Mouse (Mus musculus) midbrain, embryonic 11.5 days (tissue): ENCODE results near the gene Stk32c. TPM values are rescaled to one million over a fixed set of nuclear protein-coding genes. Genes with fewer than 3 reads are reported as not detected.

Experiments used
- ATAC-seq: fragments of 200-750 bp; cut with Nextera tagmentation; 2 replicates; pipeline ENCODE4 v1.8.0; 2017; ENCODE audit warnings: moderate TSS enrichment, moderate library complexity; ENCODE audit not compliant: low FRiP score
- DNase-seq: peaks from one replicate; pipeline ENCODE4 v3.0.0; 2015; ENCODE audit warnings: low spot score; ENCODE audit errors: missing footprints
- H3K27ac ChIP-seq: fragments of 300-500 bp; sonication (generic); 2 replicates; pipeline ENCODE4 v1.5.1; 2014; ENCODE audit warnings: low read depth, low read length
- H3K27me3 ChIP-seq: fragments of 300-500 bp; sonication (generic); 2 replicates; pipeline ENCODE4 v1.6.1; 2014; ENCODE audit warnings: mild to moderate bottlenecking, low read length, moderate library complexity, mixed read lengths; ENCODE audit not compliant: control insufficient read depth, insufficient read depth
- H3K36me3 ChIP-seq: fragments of 300-500 bp; sonication (generic); 2 replicates; pipeline ENCODE4 v1.6.1; 2014; ENCODE audit warnings: mild to moderate bottlenecking, low read length, moderate library complexity, mixed read lengths; ENCODE audit not compliant: control insufficient read depth, insufficient read depth
- H3K4me1 ChIP-seq: fragments of 300-500 bp; sonication (generic); 2 replicates; pipeline ENCODE4 v1.6.1; 2014; ENCODE audit warnings: low read length; ENCODE audit not compliant: control insufficient read depth, insufficient read depth
- H3K4me2 ChIP-seq: fragments of 300-500 bp; sonication (generic); 2 replicates; pipeline ENCODE4 v1.6.1; 2014; ENCODE audit warnings: mild to moderate bottlenecking, moderate library complexity
- H3K4me3 ChIP-seq: fragments of 300-500 bp; sonication (generic); 2 replicates; pipeline ENCODE4 v1.5.1; 2014; ENCODE audit warnings: low read depth, low read length
- H3K9ac ChIP-seq: fragments of 300-500 bp; sonication (generic); 2 replicates; pipeline ENCODE4 v1.6.1; 2014; ENCODE audit warnings: low read length
- H3K9me3 ChIP-seq: fragments of 300-500 bp; sonication (generic); 2 replicates; pipeline ENCODE4 v1.6.1; 2016; ENCODE audit warnings: low read length; ENCODE audit not compliant: control insufficient read depth
- WGBS: fragments of 180-500 bp; shearing (Covaris S2); extraction: QIAGEN DNeasy Blood & Tissue Kit; methylation state at CpG from one replicate; pipeline ENCODE4 v1.1.7; 2014; 5-methylcytosine and 5-hydroxymethylcytosine counted together
- polyA plus RNA-seq: library from polyadenylated mRNA; unstranded; fragments of >200 nt; fragmentation: Nextera tagmentation; extraction: Ambion mirVana; gene quantifications from 2 replicates; pipeline ENCODE4 v1.2.1, GENCODE M21; 2014

Gene Stk32c
- polyA plus RNA-seq, 1 experiment from 2014 or later = 0.63 TPM

DNA sequence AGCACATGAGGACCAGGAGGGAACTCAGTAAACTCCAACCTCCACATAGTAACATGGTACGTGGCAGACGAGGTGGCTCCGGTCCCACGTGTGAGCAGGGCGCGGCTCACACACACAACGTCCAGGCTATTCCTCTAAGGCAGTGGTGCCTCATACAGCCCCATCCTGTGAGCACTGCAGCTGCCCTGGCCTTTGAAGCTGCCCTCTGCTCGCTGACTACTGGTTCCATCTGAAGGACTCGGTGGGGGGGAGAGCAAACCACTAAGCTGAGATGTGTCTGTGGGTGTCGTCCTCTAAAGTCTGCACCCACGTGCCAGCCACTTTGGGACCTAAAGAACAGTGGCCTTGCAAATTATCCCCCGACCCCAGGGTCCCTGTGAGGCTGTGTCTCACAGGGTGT lies 17.1 kb upstream of the Stk32c start:
- ATAC-seq = no peak
- Histone ChIP-seq H3K4me2 (no peak overlapping the region), H3K27ac (no peak overlapping the region), H3K9ac (no peak overlapping the region), H3K9me3 (no peaks in the 10 kb centered on the region), H3K36me3 (no peaks in the 10 kb centered on the region), H3K4me3 (no peak overlapping the region), H3K4me1 (peaks cover 8% of the 10 kb centered on the region), H3K27me3 (no peaks in the 10 kb centered on the region)
- DNase-seq = no peak
- 77% methylated on average over 12 of the region's 12 CpGs for WGBS

DNA sequence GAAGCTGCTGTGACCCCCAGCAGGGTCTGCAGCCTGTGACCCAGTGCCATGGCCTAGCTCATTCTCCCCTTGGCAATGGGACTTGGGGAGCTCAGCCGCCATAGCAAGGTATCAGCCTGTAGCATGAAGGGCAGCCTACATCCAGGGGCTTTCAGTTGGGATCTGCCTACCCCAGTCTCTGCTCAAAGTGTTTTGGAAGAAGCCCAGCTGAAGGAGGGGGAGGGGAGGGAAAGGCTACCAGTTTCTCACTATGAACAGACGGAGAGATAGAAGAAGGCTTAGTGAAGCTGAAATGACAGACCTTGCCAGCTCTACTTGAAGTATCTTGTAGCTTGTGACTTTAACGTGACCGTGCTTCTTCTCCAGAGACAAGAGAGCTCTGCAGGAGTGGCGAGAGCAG lies 16.7 kb upstream of the Stk32c start:
- Histone ChIP-seq H3K4me3 (no peak overlapping the region), H3K9me3 (no peaks in the 10 kb centered on the region), H3K4me2 (no peak overlapping the region), H3K27ac (no peak overlapping the region), H3K9ac (no peak overlapping the region), H3K4me1 (peaks cover 8% of the 10 kb centered on the region), H3K27me3 (no peaks in the 10 kb centered on the region), H3K36me3 (no peaks in the 10 kb centered on the region)
- no peak for ATAC-seq
- DNase-seq = no peak
- 80% methylated on average over 5 of the region's 5 CpGs for WGBS

DNA sequence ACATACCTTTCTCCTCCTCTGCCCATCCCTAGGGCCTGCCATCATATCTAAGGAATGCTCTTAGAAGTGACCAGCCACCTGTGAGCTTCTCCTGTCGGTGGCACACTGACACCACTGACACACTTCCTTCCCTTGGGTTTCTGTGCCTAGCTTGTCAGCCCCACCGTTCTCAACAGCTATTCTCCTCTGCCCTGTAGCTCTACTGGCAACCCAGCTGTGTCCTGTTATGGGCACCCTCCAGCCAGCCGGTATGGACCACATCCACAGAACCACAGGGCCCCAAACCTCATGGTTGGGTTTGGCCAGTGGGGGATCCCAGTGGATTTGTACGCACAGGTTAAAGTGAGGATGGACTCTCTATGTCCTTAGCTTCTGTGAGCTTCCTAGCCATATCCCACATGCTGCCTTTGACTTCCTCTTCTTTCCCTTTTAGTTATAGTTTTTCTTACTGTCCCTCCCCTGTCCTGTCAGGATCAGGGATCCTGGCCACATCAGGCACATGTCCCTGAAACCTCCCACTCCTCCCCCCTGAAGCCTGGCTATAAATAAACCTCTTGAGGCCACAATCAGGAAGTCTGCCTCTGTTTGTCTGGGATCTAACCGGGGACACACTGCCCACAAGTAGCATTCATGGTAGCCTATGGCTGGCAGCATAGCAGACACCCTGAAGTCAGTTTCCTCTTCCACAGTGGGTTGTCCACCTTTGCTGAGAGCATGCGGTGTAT lies 15.5 kb upstream of the Stk32c start:
- 81% methylated on average over 6 of the region's 6 CpGs for WGBS
- ATAC-seq (no peak), DNase-seq (no peak)
- Histone ChIP-seq H3K9ac (no peak overlapping the region), H3K36me3 (no peaks in the 10 kb centered on the region), H3K4me1 (no peaks in the 10 kb centered on the region), H3K27ac (no peak overlapping the region), H3K4me2 (no peak overlapping the region), H3K27me3 (no peaks in the 10 kb centered on the region), H3K4me3 (no peak overlapping the region), H3K9me3 (no peaks in the 10 kb centered on the region)

DNA sequence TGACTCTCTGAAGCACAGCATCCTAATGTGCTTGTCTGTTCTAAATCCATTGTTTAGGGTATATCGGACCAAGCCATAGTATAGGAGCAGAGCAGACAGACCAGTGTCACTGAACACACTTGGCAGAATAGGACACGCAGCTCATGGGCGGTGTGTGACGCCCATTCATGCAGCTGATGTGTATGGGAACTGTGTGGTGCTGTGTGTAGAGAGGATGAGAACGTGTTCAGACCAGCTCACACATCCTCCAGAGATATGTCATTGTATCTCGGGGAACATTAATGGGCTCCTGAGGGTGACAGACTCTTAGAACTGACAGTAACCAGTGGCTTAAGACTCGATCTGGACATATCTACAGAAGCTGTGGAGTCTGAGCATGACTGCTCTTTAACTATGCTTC lies 13.3 kb upstream of the Stk32c start:
- Histone ChIP-seq H3K9ac (no peak overlapping the region), H3K4me2 (no peak overlapping the region), H3K9me3 (no peaks in the 10 kb centered on the region), H3K4me3 (no peak overlapping the region), H3K27me3 (no peaks in the 10 kb centered on the region), H3K36me3 (no peaks in the 10 kb centered on the region), H3K4me1 (0 out of 2 replicates have a peak, but pooled peaks cover 3% of the 10 kb centered on the region), H3K27ac (no peak overlapping the region)
- 89% methylated on average over 7 of the region's 7 CpGs for WGBS
- no peak for ATAC-seq
- no peak for DNase-seq

DNA sequence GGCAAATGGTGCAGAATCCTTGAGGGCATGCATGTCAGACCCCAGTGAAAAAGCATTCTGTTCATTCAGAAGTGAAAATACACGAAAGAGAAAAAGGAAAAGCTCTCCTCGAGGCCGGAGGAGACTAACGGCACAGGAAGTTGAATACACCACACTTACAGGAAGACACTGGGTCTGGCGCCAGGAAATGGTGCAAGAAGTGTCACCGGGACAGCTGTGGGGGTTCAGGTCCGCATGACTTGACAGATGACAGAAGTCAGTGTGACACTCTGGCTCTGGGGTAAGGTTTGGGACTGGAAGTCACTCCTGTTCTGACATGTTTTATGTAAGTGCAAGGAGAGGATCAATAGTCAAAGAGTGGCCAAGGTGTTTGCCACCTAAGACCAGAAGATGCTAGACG lies 11.6 kb upstream of the Stk32c start:
- H3K36me3 ChIP-seq = no peaks in the 10 kb centered on the region
- ATAC-seq = no peak
- no peaks in the 10 kb centered on the region for H3K27me3 ChIP-seq
- H3K9me3 ChIP-seq = no peaks in the 10 kb centered on the region
- no peak overlapping the region for H3K9ac ChIP-seq
- H3K27ac ChIP-seq = no peak overlapping the region
- 79% methylated on average over 8 of the region's 8 CpGs for WGBS
- DNase-seq = no peak
- H3K4me1 ChIP-seq = 0 out of 2 replicates have a peak, but pooled peaks cover 3% of the 10 kb centered on the region
- no peak overlapping the region for H3K4me2 ChIP-seq
- no peak overlapping the region for H3K4me3 ChIP-seq

DNA sequence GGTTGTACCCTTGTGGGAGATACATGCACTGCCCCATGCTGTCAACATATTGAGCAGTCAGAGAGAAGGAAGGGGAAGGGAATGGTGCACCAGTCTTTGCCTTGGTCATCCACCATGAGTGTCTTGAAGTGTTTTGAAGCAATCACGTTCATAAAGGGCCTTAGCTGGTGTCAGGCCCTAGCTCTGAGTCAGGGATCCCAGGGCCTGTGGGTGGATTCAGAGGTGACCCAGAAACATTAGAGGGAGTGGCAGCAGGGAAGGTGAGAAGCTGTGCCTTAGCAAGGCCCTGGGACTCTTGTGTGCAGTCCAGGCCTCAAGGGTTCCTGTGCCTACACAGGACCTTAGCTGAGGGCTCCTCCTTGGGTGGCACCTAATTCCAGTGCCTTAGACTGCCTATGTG lies 11.0 kb upstream of the Stk32c start:
- DNase-seq (no peak), ATAC-seq (no peak)
- no peaks in the 10 kb centered on the region for H3K27me3 ChIP-seq
- no peak overlapping the region for H3K4me3 ChIP-seq
- 81% methylated on average over 1 of the region's 1 CpGs for WGBS
- no peak overlapping the region for H3K4me2 ChIP-seq
- H3K36me3 ChIP-seq = no peaks in the 10 kb centered on the region
- no peak overlapping the region for H3K27ac ChIP-seq
- H3K4me1 ChIP-seq = 0 out of 2 replicates have a peak, but pooled peaks cover 3% of the 10 kb centered on the region
- H3K9ac ChIP-seq = no peak overlapping the region
- no peaks in the 10 kb centered on the region for H3K9me3 ChIP-seq

DNA sequence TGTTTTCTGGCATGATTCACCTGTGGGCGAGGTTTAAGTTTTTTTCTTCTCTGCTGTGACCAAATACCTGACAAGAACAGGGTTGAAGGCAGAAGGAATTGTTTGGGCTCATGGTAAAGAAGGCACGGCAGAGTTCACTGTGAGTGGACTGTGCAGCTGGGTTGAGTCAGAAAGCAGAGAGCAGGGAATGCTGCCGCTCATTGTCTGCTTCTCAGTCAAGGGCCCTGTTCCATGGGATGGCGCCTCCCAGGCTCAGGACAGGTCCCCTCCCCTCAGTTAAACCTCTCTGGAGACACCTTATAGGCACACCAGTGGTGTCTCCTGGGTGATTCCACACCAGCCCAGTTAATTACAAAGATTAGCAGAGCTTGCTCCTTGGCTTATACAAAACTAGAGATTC lies 9.2 kb upstream of the Stk32c start:
- Histone ChIP-seq H3K4me2 (no peak overlapping the region), H3K9me3 (no peaks in the 10 kb centered on the region), H3K4me1 (0 out of 2 replicates have a peak, but pooled peaks cover 3% of the 10 kb centered on the region), H3K4me3 (no peak overlapping the region), H3K36me3 (no peaks in the 10 kb centered on the region), H3K27me3 (no peaks in the 10 kb centered on the region), H3K27ac (no peak overlapping the region), H3K9ac (no peak overlapping the region)
- WGBS = 67% methylated on average over 4 of the region's 4 CpGs
- no peak for DNase-seq
- no peak for ATAC-seq

DNA sequence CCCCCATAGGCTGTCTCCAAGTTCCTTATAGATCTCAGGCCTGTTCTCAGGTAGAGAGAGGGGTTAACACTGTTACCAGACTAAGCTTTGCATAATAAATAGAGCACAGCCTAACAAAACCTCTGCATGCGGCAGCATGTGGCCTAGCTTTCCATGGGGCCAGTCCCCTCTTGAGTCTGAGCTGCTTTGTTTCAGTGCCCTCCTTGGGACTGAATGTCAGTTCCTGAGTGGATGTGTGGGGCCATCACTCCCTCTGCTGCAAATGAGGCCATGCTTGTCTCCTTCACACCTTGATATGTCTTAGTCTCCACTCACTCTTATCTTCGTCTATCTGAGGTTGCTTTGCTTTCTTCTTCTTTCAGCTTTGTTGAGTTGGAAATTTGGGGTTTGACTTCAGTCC lies 8.7 kb upstream of the Stk32c start:
- WGBS = 53% methylated on average over 2 of the region's 2 CpGs
- Histone ChIP-seq H3K4me1 (0 out of 2 replicates have a peak, but pooled peaks cover 3% of the 10 kb centered on the region), H3K9me3 (no peaks in the 10 kb centered on the region), H3K4me2 (no peak overlapping the region), H3K27ac (no peak overlapping the region), H3K9ac (no peak overlapping the region), H3K27me3 (no peaks in the 10 kb centered on the region), H3K36me3 (no peaks in the 10 kb centered on the region), H3K4me3 (no peak overlapping the region)
- ATAC-seq (no peak), DNase-seq (no peak)

DNA sequence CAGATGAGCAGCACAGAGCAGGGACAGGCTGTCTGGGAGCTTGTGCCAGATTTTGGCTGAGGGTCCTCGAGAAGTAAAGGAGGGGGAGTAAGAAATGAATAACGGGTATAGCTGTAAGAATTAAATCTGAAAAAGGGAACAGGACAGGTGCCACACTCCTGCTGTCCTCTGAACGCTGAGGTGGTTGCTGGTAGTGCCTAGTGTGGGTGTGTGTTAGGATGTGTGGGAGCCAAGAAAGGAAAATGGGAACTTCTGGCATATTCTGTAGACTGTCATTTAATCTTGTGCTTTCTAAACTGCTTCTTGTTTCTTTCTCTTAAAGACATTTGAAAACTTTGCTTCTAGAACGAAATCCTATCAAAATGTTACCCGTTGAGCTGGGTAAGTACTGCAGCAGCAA lies 8.0 kb upstream of the Stk32c start:
- Histone ChIP-seq H3K9me3 (no peaks in the 10 kb centered on the region), H3K4me2 (no peak overlapping the region), H3K4me1 (0 out of 2 replicates have a peak, but pooled peaks cover 3% of the 10 kb centered on the region), H3K27me3 (no peaks in the 10 kb centered on the region), H3K4me3 (no peak overlapping the region), H3K9ac (no peak overlapping the region), H3K27ac (no peak overlapping the region), H3K36me3 (no peaks in the 10 kb centered on the region)
- ATAC-seq (no peak), DNase-seq (no peak)
- WGBS = 88% methylated on average over 5 of the region's 5 CpGs
